Mouse (Mus musculus) effector memory CD4-positive, alpha-beta T cell, adult 5 months (primary cell): ENCODE measurements around the gene D2hgdh. TPM values are rescaled to one million over a fixed set of nuclear protein-coding genes. Genes with fewer than 3 reads are reported as not detected.

Experiments used
- polyA plus RNA-seq: library from polyadenylated mRNA; unstranded; fragments of 100-300 nt; shearing (Covaris generic); gene quantifications from one replicate; pipeline ENCODE4 v1.2.1, GENCODE M21; 2017

The D2hgdh gene
- polyA plus RNA-seq, result 23.7 TPM

GRCm38 (mm10) chr1:93824609-93825008 is at the start of gene D2hgdh:
Gene D2hgdh (plus strand): TSS chr1:93824909.

GRCm38 (mm10) chr1:93801741-93802238 is 22.9 kb upstream of the D2hgdh start, which contains the start of gene Dtymk:
Gene Dtymk (minus strand): TSS chr1:93801934.

GRCm38 (mm10) chr1:93803556-93804507 is 20.9 kb upstream of the D2hgdh start, which contains the start of gene Ing5:
Gene Ing5 (plus strand): TSS chr1:93803965.

GRCm38 (mm10) chr1:93861048-93861447 is 36.3 kb downstream of the D2hgdh start, which contains the start of gene Gal3st2:
Gene Gal3st2 (plus strand): TSS chr1:93861306.

Other genes with a start within 250 kb of the D2hgdh start
- 129 TPM for gene Stk25, start 166.2 kb upstream of the D2hgdh start, polyA plus RNA-seq
- not detected for gene Bok, start 139.2 kb upstream of the D2hgdh start, polyA plus RNA-seq
- gene Atg4b, start 73.4 kb upstream of the D2hgdh start, polyA plus RNA-seq, result 104 TPM
- 24.3 TPM for gene Thap4, start 70.0 kb upstream of the D2hgdh start, polyA plus RNA-seq
- 47.6 TPM for gene Dtymk, start 23.0 kb upstream of the D2hgdh start, polyA plus RNA-seq
- gene Ing5, start 20.9 kb upstream of the D2hgdh start, polyA plus RNA-seq, result 52.7 TPM
- gene Gal3st2, start 36.4 kb downstream of the D2hgdh start, polyA plus RNA-seq, result not detected
- not detected for gene Gal3st2b, start 93.4 kb downstream of the D2hgdh start, polyA plus RNA-seq
- gene Gal3st2c, start 165.6 kb downstream of the D2hgdh start, polyA plus RNA-seq, result 0.10 TPM
- 0.14 TPM for gene Neu4, start 195.5 kb downstream of the D2hgdh start, polyA plus RNA-seq
- 188 TPM for gene Pdcd1, start 227.6 kb downstream of the D2hgdh start, polyA plus RNA-seq